Mouse (Mus musculus): ENCODE results near the gene Itprip. TPM values are rescaled to one million over a fixed set of nuclear protein-coding genes. Genes with fewer than 3 reads are reported as not detected.

Itprip gene
- polyA plus RNA-seq, 1 experiment = 0.79 TPM

DNA sequence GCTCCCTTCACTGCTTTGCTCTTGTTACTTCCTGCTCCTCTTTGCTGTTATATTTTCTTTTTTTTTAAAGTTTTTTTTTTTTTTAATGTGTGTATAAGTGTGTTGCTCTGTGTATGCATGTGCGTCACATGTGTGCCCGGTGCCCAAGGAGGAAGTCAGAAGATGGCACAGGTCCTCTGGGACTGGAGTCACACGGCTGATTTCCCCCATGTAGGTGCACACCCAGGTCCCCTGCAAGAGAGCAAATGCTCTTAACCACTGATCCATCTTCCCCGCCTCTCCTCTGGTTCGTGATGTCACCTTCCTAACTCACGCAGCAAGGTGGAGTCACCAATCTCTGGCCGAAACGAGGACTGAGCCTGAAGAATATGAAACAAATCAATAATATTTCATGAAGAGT, 31.1 kb downstream of the Itprip start:
- Histone ChIP-seq H3K4me1 (ENCODE audit: control insufficient read depth, insufficient read depth, low read length) (no peaks in the 10 kb centered on the region), H3K4me3 (ENCODE audit: insufficient read depth, low read length) (no peak overlapping the region)
- TF ChIP-seq POLR2A (IDR thresholded peaks at IDR 0.05; ENCODE audit: extremely low read depth, insufficient read depth, low read length) = no peak
- no peak for TF ChIP-seq CTCF (IDR thresholded peaks at IDR 0.05; ENCODE audit: extremely low read depth, insufficient read depth, low read length)

DNA sequence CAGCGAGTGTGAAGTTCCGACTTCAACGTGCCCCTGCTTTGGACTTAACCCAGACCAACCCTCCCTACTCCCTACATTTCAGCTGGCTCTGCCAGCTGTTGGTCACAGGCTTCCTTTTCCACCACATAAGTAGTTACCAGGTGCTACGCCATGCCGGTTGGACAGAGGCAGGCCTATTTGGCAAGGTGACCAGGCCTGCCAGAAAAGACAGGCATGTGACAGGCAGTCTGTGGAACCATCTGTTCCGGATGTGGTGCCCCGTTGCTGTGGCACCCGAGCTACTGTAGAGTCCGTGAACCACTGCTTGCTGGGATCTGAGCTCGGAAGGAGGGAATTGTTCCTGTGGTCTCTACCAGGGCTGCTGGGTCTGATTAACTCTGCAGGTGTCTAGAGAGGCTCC, 31.7 kb downstream of the Itprip start:
- TF ChIP-seq POLR2A (IDR thresholded peaks at IDR 0.05; ENCODE audit: extremely low read depth, insufficient read depth, low read length) (no peak), CTCF (IDR thresholded peaks at IDR 0.05; ENCODE audit: extremely low read depth, insufficient read depth, low read length) (no peak)
- Histone ChIP-seq H3K4me3 (ENCODE audit: insufficient read depth, low read length) (no peak overlapping the region), H3K4me1 (ENCODE audit: control insufficient read depth, insufficient read depth, low read length) (no peaks in the 10 kb centered on the region), H3K27ac (ENCODE audit: insufficient read depth, low read length) (no peak overlapping the region)

More for the DNA sequence above, 31.1 kb downstream of the Itprip start:
- no peak overlapping the region for H3K27ac ChIP-seq (ENCODE audit: insufficient read depth, low read length)

DNA sequence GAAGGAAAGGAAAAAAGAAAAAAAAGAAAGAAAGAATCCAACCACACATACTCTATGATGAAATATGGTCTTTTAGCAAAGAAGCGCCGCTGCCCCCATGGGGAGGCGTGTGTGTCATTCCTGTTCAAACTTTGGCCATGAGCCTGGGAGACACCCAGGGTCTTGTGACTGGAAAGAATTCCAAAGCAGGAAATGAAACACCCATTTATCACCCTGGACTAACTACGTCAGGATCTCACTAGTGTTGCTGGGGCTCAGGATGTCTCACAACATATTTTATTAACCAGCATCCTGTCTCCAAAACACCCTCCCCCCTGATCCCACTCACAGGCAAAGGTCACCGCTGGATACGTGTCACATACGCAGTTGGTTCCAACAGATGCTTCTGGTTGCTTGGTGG, 32.5 kb downstream of the Itprip start:
- H3K27ac ChIP-seq (ENCODE audit: insufficient read depth, low read length) = no peak overlapping the region
- H3K4me3 ChIP-seq (ENCODE audit: insufficient read depth, low read length) = no peak overlapping the region
- no peak for TF ChIP-seq CTCF (IDR thresholded peaks at IDR 0.05; ENCODE audit: extremely low read depth, insufficient read depth, low read length)
- no peak for TF ChIP-seq POLR2A (IDR thresholded peaks at IDR 0.05; ENCODE audit: extremely low read depth, insufficient read depth, low read length)
- no peaks in the 10 kb centered on the region for H3K4me1 ChIP-seq (ENCODE audit: control insufficient read depth, insufficient read depth, low read length)

DNA sequence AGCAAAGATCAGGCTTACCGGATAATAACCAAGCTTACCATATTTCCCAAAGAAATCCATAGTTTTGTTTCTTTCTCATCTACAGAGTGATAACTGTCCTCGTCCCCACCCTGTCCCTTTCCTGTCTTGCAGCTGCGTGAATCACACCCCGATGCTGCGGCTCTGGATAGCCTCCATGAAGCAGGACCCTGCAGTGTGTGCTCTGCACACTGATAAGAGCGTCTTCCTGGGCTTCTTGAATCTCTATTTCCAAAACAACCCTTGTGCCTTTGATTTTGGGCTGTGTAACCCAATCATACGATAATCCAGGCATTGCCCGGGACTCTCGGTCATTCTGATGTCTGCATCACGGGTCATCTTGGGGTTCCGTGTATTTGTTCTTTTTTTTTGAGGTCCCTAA, 33.2 kb downstream of the Itprip start:
- Histone ChIP-seq H3K4me1 (ENCODE audit: control insufficient read depth, insufficient read depth, low read length) (no peaks in the 10 kb centered on the region), H3K4me3 (ENCODE audit: insufficient read depth, low read length) (no peak overlapping the region), H3K27ac (ENCODE audit: insufficient read depth, low read length) (no peak overlapping the region)
- TF ChIP-seq CTCF (IDR thresholded peaks at IDR 0.05; ENCODE audit: extremely low read depth, insufficient read depth, low read length) (no peak), POLR2A (IDR thresholded peaks at IDR 0.05; ENCODE audit: extremely low read depth, insufficient read depth, low read length) (no peak)

DNA sequence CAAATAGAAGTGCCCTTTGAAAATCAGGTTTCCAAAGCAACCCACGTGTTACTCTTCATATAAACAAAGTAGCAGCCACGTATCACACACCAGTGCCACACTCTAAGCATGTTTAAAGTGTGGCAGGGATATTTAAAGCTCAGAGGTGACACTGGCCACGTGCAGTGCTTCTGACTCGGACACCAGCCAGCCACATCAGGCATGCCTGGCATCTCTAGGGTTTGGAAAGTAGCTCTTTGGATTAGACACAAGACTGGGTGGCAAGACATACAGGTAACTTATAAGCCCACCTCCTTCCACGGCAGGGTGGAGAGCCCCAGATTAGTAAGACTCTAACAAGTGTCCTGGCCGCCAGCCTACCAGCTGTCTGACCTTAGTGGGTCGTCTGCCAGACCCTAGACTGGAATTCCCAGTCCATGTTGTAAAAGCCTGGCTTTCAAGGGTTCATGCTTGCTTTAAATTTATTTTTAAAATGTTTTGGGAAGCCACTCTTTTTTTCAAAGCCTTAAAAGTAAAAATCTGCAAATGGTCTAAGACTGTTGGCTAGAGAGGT, 33.8 kb downstream of the Itprip start:
- TF ChIP-seq CTCF (IDR thresholded peaks at IDR 0.05; ENCODE audit: extremely low read depth, insufficient read depth, low read length) (no peak), POLR2A (IDR thresholded peaks at IDR 0.05; ENCODE audit: extremely low read depth, insufficient read depth, low read length) (no peak)
- Histone ChIP-seq H3K4me3 (ENCODE audit: insufficient read depth, low read length) (no peak overlapping the region), H3K27ac (ENCODE audit: insufficient read depth, low read length) (no peak overlapping the region), H3K4me1 (ENCODE audit: control insufficient read depth, insufficient read depth, low read length) (no peaks in the 10 kb centered on the region)

DNA sequence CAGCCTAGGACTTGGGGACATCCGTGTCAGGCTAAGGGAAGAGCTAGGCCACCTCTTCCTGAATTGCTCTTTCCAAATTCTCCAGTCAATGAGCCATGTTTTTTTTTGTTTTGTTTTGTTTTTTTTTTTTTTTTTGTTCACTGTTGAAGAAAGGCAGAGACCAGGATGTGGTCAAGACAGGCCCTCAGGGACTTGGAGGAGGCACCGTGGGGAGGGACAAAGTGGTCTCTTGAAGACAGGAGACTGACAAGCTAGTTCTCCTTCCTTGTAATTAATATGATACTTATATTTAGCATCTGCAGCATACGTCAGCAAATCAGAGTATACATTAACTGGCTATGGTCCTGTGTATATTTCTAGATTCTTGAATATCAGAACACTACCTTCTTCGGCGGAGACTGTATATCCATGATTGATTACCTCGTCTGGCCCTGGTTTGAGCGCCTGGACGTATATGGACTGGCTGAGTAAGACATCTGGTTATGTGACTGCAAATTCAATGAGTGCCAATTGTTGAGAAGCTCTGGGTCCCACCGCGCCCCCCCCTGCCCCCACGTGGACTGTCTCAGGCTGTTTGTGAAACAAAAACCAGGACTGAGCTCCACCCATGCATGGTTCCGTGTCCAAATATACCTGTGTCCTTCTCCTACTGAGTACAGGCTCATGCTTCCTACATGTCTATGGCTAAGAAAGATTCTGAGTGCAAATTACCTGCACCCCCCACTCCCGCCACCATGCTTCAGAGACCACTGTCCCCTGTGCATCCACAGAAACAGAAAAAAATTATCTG, 34.6 kb downstream of the Itprip start:
- no peak overlapping the region for H3K4me3 ChIP-seq (ENCODE audit: insufficient read depth, low read length)
- TF ChIP-seq POLR2A (IDR thresholded peaks at IDR 0.05; ENCODE audit: extremely low read depth, insufficient read depth, low read length) = no peak
- TF ChIP-seq CTCF (IDR thresholded peaks at IDR 0.05; ENCODE audit: extremely low read depth, insufficient read depth, low read length) = no peak
- H3K27ac ChIP-seq (ENCODE audit: insufficient read depth, low read length) = no peak overlapping the region
- H3K4me1 ChIP-seq (ENCODE audit: control insufficient read depth, insufficient read depth, low read length) = no peaks in the 10 kb centered on the region

DNA sequence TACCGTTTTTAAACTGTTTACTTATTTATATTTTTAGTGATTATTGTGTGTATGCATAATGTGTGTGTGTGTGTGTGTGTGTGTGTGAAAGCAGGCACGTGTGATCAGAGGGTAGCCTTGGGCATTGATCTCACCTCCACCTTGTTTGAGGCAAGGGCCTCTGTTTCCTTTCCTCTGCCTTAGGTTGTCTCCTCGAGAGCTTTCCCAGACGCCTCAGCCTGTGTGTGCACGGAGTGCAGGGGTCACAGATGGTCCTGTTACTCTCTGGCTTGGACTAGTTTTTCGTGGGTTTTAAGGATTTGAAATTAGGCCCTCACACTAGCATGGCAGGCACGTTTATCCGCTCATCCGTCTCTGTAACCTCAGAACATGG, 36.2 kb downstream of the Itprip start:
- TF ChIP-seq POLR2A (IDR thresholded peaks at IDR 0.05; ENCODE audit: extremely low read depth, insufficient read depth, low read length) = no peak
- no peak for TF ChIP-seq CTCF (IDR thresholded peaks at IDR 0.05; ENCODE audit: extremely low read depth, insufficient read depth, low read length)
- Histone ChIP-seq H3K4me1 (ENCODE audit: control insufficient read depth, insufficient read depth, low read length) (no peaks in the 10 kb centered on the region), H3K27ac (ENCODE audit: insufficient read depth, low read length) (no peak overlapping the region), H3K4me3 (ENCODE audit: insufficient read depth, low read length) (no peak overlapping the region)

DNA sequence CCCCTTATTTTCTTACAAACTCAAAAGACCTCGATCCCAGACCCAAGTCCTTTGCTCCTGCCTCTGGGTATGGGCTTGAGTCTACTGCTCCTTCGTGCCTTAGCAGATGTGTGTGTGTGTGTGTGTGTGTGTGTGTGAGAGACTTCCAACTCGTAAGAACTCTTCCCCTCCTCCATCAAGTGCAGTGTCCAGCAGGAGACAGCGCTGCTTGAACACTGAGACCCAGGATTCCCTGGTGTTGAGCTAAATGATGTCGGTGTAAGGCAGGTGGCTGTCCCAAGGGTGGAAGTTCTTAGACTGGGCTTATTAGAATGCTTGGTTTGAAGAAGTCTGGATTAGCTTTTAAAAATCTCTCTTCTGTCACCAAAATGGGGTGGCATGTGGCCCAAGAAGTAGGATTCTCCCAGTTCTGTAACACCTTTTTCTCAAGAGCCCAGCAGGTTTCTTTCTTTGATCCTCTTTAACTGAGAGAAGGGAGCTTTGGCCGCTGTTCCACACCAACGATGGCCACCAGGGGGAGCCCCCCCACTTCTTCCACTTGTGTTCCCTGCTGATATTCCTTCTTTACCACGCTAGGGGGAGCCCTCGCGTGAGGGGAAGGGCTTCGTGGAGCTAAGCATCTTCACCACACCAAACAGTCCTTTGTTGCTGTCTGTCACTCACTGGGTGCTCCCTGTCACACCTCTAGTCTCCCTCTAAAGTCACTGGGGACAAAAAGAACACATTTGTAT, 36.8 kb downstream of the Itprip start:
- Histone ChIP-seq H3K27ac (ENCODE audit: insufficient read depth, low read length) (no peak overlapping the region), H3K4me1 (ENCODE audit: control insufficient read depth, insufficient read depth, low read length) (no peaks in the 10 kb centered on the region), H3K4me3 (ENCODE audit: insufficient read depth, low read length) (no peak overlapping the region)
- TF ChIP-seq CTCF (IDR thresholded peaks at IDR 0.05; ENCODE audit: extremely low read depth, insufficient read depth, low read length) (peak; percentile 100), POLR2A (IDR thresholded peaks at IDR 0.05; ENCODE audit: extremely low read depth, insufficient read depth, low read length) (no peak)

DNA sequence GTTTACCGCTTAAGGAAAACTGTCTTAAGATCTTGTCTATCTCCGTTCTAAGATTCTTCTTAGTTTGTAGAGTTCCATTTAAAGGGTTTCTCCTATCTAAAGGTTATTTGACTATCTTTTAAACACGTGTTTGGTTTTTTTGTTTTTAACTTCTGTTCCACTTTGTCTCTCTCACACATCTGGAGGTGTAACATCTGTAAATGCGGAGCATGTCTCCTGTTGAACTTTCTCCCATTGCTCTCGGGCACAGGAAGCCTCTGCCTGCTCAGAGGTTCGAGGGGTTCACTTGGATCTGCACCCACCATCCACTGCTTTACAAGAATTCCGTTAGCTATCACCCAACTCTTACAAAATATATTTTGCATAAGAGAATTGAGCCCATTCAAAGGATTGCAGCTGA, 37.6 kb downstream of the Itprip start:
- Histone ChIP-seq H3K4me1 (ENCODE audit: control insufficient read depth, insufficient read depth, low read length) (no peaks in the 10 kb centered on the region), H3K27ac (ENCODE audit: insufficient read depth, low read length) (no peak overlapping the region)
- TF ChIP-seq POLR2A (IDR thresholded peaks at IDR 0.05; ENCODE audit: extremely low read depth, insufficient read depth, low read length) (no peak), CTCF (IDR thresholded peaks at IDR 0.05; ENCODE audit: extremely low read depth, insufficient read depth, low read length) (no peak)

More for the DNA sequence above, 37.6 kb downstream of the Itprip start:
- no peak overlapping the region for H3K4me3 ChIP-seq (ENCODE audit: insufficient read depth, low read length)

Data from cortical plate, adult 2 months (tissue).